Mouse (Mus musculus): Measurements from ENCODE around the gene Irf4.

Gene Irf4

GRCm38 (mm10) chr13:30776021-30776420 is 27.0 kb downstream of the Irf4 start:
- no peaks in the 10 kb centered on the region for H3K36me3 ChIP-seq (ENCODE audit: insufficient read depth, low read length)
- H3K4me1 ChIP-seq (replicated peaks; ENCODE audit: low read depth, low read length): no peaks in the 10 kb centered on the region
- H3K9me3 ChIP-seq (ENCODE audit: low read length): no peaks in the 10 kb centered on the region
- no peak overlapping the region for H3K4me3 ChIP-seq (replicated peaks; ENCODE audit: low read length)
- H3K27me3 ChIP-seq (ENCODE audit: insufficient read depth, low read length): no peaks in the 10 kb centered on the region
- TF ChIP-seq NANOG (IDR thresholded peaks at IDR 0.05; ENCODE audit: borderline replicate concordance, low read length) (no peak), POU5F1 (IDR thresholded peaks at IDR 0.05; ENCODE audit: borderline replicate concordance, low read length) (no peak), CTCF (conservative IDR thresholded peaks at IDR 0.05; ENCODE audit: low read length) (no peak)

DNA sequence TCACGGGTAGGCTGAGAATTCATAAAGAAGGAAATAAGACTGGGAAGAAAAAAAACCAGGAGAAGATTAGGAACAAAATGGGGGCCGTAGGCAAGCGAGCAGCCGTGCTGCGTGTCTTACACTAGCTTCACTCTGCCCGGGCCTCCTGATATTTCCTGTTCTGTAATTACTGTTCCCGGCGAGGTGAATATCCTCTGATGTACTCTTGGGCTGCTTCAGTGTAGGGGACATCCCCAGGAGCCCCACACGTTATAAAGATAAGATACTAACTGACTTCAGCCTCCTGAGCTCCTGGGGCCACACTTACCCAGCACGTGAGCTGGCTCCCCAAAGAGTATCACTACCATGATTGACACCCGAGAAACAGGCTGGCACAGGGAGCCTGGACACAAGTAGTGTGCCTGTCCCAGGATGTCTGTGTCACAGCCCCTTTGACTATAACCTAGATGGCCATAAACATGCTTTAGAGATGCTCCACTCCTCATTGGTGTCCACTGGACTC is 28.7 kb downstream of the Irf4 start:
- no peak for TF ChIP-seq CTCF (conservative IDR thresholded peaks at IDR 0.05; ENCODE audit: low read length)
- TF ChIP-seq NANOG (IDR thresholded peaks at IDR 0.05; ENCODE audit: borderline replicate concordance, low read length): no peak
- TF ChIP-seq POU5F1 (IDR thresholded peaks at IDR 0.05; ENCODE audit: borderline replicate concordance, low read length): no peak
- Histone ChIP-seq H3K4me3 (replicated peaks; ENCODE audit: low read length) (no peak overlapping the region), H3K27me3 (ENCODE audit: insufficient read depth, low read length) (no peaks in the 10 kb centered on the region), H3K36me3 (ENCODE audit: insufficient read depth, low read length) (no peaks in the 10 kb centered on the region), H3K9me3 (ENCODE audit: low read length) (no peaks in the 10 kb centered on the region), H3K4me1 (replicated peaks; ENCODE audit: low read depth, low read length) (peaks cover 8% of the 10 kb centered on the region; the same call in 1 of the 2 replicates)

DNA sequence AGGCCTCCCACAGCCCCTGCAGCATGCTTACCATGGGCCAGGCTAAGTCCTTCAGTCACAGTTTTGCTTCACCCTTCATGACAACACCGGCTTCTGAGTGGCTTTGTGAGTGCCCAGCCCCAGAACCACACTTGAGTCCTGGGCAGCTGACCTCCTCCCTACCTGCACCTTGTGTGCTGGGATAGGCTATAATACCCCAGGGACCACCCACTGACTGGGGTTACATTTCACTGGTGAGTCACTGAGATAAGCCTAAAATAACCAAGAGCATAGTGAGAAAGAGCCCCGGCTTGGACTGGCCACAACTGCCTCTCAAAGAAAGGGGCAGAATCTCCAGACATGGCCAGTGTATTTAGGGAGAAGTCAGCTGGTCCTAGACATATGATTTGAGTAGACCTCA is 32.9 kb downstream of the Irf4 start:
- H3K4me3 ChIP-seq (replicated peaks; ENCODE audit: low read length): no peak overlapping the region
- TF ChIP-seq POU5F1 (IDR thresholded peaks at IDR 0.05; ENCODE audit: borderline replicate concordance, low read length) (no peak), NANOG (IDR thresholded peaks at IDR 0.05; ENCODE audit: borderline replicate concordance, low read length) (no peak), CTCF (conservative IDR thresholded peaks at IDR 0.05; ENCODE audit: low read length) (no peak)
- H3K27me3 ChIP-seq (ENCODE audit: insufficient read depth, low read length): no peaks in the 10 kb centered on the region
- H3K9me3 ChIP-seq (ENCODE audit: low read length): no peaks in the 10 kb centered on the region
- peaks cover 8% of the 10 kb centered on the region; the same call in 1 of the 2 replicates for H3K4me1 ChIP-seq (replicated peaks; ENCODE audit: low read depth, low read length)
- no peaks in the 10 kb centered on the region for H3K36me3 ChIP-seq (ENCODE audit: insufficient read depth, low read length)

GRCm38 (mm10) chr13:30782419-30782818 is 33.4 kb downstream of the Irf4 start:
- Histone ChIP-seq H3K9me3 (ENCODE audit: low read length) (no peaks in the 10 kb centered on the region), H3K4me3 (replicated peaks; ENCODE audit: low read length) (no peak overlapping the region), H3K4me1 (replicated peaks; ENCODE audit: low read depth, low read length) (peaks cover 13% of the 10 kb centered on the region), H3K36me3 (ENCODE audit: insufficient read depth, low read length) (no peaks in the 10 kb centered on the region), H3K27me3 (ENCODE audit: insufficient read depth, low read length) (no peaks in the 10 kb centered on the region)
- no peak for TF ChIP-seq CTCF (conservative IDR thresholded peaks at IDR 0.05; ENCODE audit: low read length)
- TF ChIP-seq POU5F1 (IDR thresholded peaks at IDR 0.05; ENCODE audit: borderline replicate concordance, low read length): no peak
- no peak for TF ChIP-seq NANOG (IDR thresholded peaks at IDR 0.05; ENCODE audit: borderline replicate concordance, low read length)

DNA sequence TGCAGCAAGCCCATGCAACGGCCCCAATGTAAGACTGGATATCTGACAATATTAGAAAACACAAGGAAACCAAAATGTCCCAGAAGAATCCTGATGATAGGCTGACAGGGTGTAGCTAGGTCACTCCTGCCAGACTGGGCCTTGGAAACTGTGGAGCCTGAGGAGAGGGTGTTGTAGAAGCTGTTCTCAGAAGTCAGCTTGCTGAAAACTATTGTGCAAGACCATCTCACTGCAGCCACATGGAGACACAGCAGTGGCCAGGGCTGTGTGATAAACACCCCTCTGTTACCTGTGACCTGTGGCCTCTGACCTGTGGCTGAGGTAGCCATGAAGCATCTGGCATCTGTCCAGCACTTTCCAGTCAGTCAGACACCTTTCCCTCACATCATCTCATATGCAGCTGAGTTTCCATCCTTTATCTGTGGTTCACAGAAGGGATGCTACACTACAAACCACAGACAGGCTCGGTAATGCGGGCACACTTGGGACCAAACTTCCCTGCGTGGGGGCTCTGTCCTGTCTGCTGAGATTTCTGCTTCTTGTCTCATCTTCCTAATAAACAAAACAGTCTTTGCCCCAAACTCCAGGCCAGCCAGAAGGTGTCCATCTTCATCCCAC is 36.5 kb downstream of the Irf4 start:
- TF ChIP-seq CTCF (conservative IDR thresholded peaks at IDR 0.05; ENCODE audit: low read length): no peak
- no peak for TF ChIP-seq NANOG (IDR thresholded peaks at IDR 0.05; ENCODE audit: borderline replicate concordance, low read length)
- no peak for TF ChIP-seq POU5F1 (IDR thresholded peaks at IDR 0.05; ENCODE audit: borderline replicate concordance, low read length)
- H3K9me3 ChIP-seq (ENCODE audit: low read length): no peaks in the 10 kb centered on the region
- no peaks in the 10 kb centered on the region for H3K36me3 ChIP-seq (ENCODE audit: insufficient read depth, low read length)
- H3K4me1 ChIP-seq (replicated peaks; ENCODE audit: low read depth, low read length): peaks cover 21% of the 10 kb centered on the region
- H3K27me3 ChIP-seq (ENCODE audit: insufficient read depth, low read length): no peaks in the 10 kb centered on the region; the same call in 1 of the 2 replicates
- H3K4me3 ChIP-seq (replicated peaks; ENCODE audit: low read length): no peak overlapping the region

DNA sequence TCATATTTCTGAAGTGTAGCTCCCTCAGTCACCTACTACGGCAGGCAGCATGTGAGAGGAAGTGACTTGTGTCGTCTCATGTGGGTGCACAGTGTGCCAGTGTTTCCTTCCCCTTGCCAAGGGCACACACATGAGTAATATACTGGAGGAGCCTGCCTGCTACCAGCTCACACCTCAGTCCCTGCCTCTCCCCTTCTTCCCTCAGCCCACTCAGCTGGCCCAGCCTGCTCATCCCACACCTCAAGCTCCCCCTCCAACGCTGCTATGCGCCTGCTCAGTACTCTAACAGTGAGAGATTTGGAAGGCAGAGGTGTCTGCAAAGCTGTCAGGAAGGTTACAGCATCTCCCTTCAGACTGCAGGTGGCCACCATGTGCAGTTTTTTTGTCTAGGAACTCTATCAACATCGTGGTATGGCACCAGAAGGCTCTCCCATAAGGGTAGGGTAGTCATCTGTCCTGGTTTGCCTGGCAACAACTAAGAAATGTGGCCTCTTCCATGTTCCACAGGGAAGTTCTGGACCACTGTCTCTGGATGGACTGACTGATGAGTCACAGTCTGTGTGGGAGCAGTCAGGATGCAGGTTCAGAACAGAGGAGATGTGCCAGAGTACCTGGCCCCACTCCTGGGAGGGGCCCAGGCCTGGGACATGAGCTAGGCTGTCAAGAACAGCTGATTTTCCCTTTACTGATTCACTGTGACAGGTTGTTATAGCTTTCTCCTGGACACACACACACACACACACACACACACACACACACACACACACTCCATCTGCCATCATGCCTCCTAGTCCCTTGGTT is 37.4 kb downstream of the Irf4 start:
- Histone ChIP-seq H3K27me3 (ENCODE audit: insufficient read depth, low read length) (no peaks in the 10 kb centered on the region; the same call in 1 of the 2 replicates), H3K36me3 (ENCODE audit: insufficient read depth, low read length) (no peaks in the 10 kb centered on the region), H3K9me3 (ENCODE audit: low read length) (no peaks in the 10 kb centered on the region), H3K4me3 (replicated peaks; ENCODE audit: low read length) (no peak overlapping the region), H3K4me1 (replicated peaks; ENCODE audit: low read depth, low read length) (peaks cover 21% of the 10 kb centered on the region)
- TF ChIP-seq NANOG (IDR thresholded peaks at IDR 0.05; ENCODE audit: borderline replicate concordance, low read length) (no peak), POU5F1 (IDR thresholded peaks at IDR 0.05; ENCODE audit: borderline replicate concordance, low read length) (no peak), CTCF (conservative IDR thresholded peaks at IDR 0.05; ENCODE audit: low read length) (no peak)

GRCm38 (mm10) chr13:30787036-30787320 is 38.0 kb downstream of the Irf4 start:
- no peak overlapping the region for H3K4me3 ChIP-seq (replicated peaks; ENCODE audit: low read length)
- no peaks in the 10 kb centered on the region; the same call in 1 of the 2 replicates for H3K27me3 ChIP-seq (ENCODE audit: insufficient read depth, low read length)
- TF ChIP-seq NANOG (IDR thresholded peaks at IDR 0.05; ENCODE audit: borderline replicate concordance, low read length) (no peak), CTCF (conservative IDR thresholded peaks at IDR 0.05; ENCODE audit: low read length) (no peak), POU5F1 (IDR thresholded peaks at IDR 0.05; ENCODE audit: borderline replicate concordance, low read length) (no peak)

GRCm38 (mm10) chr13:30787556-30787955 is 38.5 kb downstream of the Irf4 start:
- Histone ChIP-seq H3K4me1 (replicated peaks; ENCODE audit: low read depth, low read length) (peaks cover 14% of the 10 kb centered on the region), H3K27me3 (ENCODE audit: insufficient read depth, low read length) (no peaks in the 10 kb centered on the region; the same call in 1 of the 2 replicates), H3K4me3 (replicated peaks; ENCODE audit: low read length) (no peak overlapping the region), H3K36me3 (ENCODE audit: insufficient read depth, low read length) (no peaks in the 10 kb centered on the region), H3K9me3 (ENCODE audit: low read length) (no peaks in the 10 kb centered on the region)
- TF ChIP-seq CTCF (conservative IDR thresholded peaks at IDR 0.05; ENCODE audit: low read length) (no peak), NANOG (IDR thresholded peaks at IDR 0.05; ENCODE audit: borderline replicate concordance, low read length) (no peak), POU5F1 (IDR thresholded peaks at IDR 0.05; ENCODE audit: borderline replicate concordance, low read length) (no peak)

More at GRCm38 (mm10) chr13:30787036-30787320, 38.0 kb downstream of the Irf4 start:
- Histone ChIP-seq H3K36me3 (ENCODE audit: insufficient read depth, low read length) (no peaks in the 10 kb centered on the region), H3K9me3 (ENCODE audit: low read length) (no peaks in the 10 kb centered on the region), H3K4me1 (replicated peaks; ENCODE audit: low read depth, low read length) (peaks cover 18% of the 10 kb centered on the region)
